Mouse (Mus musculus) myocyte (in vitro differentiated cells): ENCODE data around the gene Akap10.

Source experiments
- CEBPB ChIP-seq: IDR thresholded peaks from 2 replicates; pipeline ENCODE4 v1.6.1; 2011; ENCODE audit warnings: mild to moderate bottlenecking, moderate library complexity; ENCODE audit not compliant: poor library complexity, insufficient read depth, severe bottlenecking
- E2F4 ChIP-seq: IDR thresholded peaks from one replicate; pipeline ENCODE4 v1.6.1; 2011; ENCODE audit warnings: mild to moderate bottlenecking, control low read depth, moderate library complexity; ENCODE audit not compliant: insufficient read depth
- MAX ChIP-seq: IDR thresholded peaks from one replicate; pipeline ENCODE4 v1.6.1; 2011; ENCODE audit warnings: low read depth, mild to moderate bottlenecking, control low read depth
- MYOG ChIP-seq, 3 experiments: IDR thresholded peaks; one replicate each; pipeline ENCODE4 v1.6.1; 2011; ENCODE audit warnings: control low read depth in 2 of 3, low read depth in 2 of 3, mild to moderate bottlenecking in 2 of 3; ENCODE audit not compliant: insufficient read length in 2 of 3, control insufficient read depth in 1 of 3, insufficient read depth in 1 of 3
- POLR2A ChIP-seq: IDR thresholded peaks from one replicate; pipeline ENCODE4 v1.6.1; 2011; ENCODE audit warnings: low read depth, mild to moderate bottlenecking, control low read depth, moderate library complexity; ENCODE audit not compliant: insufficient read length
- POLR2AphosphoS2 ChIP-seq: IDR thresholded peaks from one replicate; pipeline ENCODE4 v1.6.1; 2011; ENCODE audit warnings: low read depth, control low read depth; ENCODE audit not compliant: insufficient read length
- SRF ChIP-seq: IDR thresholded peaks from one replicate; pipeline ENCODE4 v1.6.1; 2011; ENCODE audit warnings: low read depth; ENCODE audit not compliant: control insufficient read depth, insufficient read length
- USF1 ChIP-seq: IDR thresholded peaks from one replicate; pipeline ENCODE4 v1.6.1; 2011; ENCODE audit warnings: low read depth, mild to moderate bottlenecking, control low read depth, moderate library complexity

DNA sequence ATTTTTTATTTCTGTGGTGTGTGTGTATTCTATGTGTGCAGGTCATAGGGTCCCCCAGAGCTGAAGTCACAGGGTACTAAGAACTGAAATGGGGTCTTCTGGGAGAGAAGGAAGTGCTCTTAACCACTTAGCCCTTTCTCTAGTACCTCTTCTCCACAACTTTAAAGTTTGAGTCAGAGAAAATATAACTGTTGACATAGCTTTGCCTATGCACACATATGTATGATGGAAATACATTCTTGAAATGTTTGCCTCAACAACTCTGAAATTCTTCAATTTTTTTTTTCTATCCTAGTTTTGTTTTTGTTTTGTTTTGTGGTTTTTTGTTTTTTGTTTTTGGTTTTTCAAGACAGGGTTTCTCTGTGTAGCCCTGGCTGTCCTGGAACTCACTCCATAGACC is 21.7 kb downstream of the Akap10 start:
- TF ChIP-seq POLR2AphosphoS2 (no peak), SRF (no peak), E2F4 (no peak), POLR2A (no peak), USF1 (no peak), MYOG (IDR thresholded peaks at IDR 0.05; ENCODE audit: control insufficient read depth in 1 of 3, insufficient read depth in 1 of 3, insufficient read length in 2 of 3, low read depth in 2 of 3) (no peak), MAX (no peak), CEBPB (no peak)
